Mouse (Mus musculus) spleen, postnatal 36 days (tissue): ENCODE results near the gene Rasl11a.
"Not testable (repeated sequence)": the region's sequence is repeated elsewhere in the genome, so short reads cannot be mapped to it uniquely, and the experiment has no call there.

Experiments used
- DNase-seq, 2 experiments: peaks; one replicate each; pipeline ENCODE4 v3.0.0; 2022; ENCODE audit warnings: low spot score in 2 of 2, mixed read lengths in 1 of 2

Rasl11a gene

DNA sequence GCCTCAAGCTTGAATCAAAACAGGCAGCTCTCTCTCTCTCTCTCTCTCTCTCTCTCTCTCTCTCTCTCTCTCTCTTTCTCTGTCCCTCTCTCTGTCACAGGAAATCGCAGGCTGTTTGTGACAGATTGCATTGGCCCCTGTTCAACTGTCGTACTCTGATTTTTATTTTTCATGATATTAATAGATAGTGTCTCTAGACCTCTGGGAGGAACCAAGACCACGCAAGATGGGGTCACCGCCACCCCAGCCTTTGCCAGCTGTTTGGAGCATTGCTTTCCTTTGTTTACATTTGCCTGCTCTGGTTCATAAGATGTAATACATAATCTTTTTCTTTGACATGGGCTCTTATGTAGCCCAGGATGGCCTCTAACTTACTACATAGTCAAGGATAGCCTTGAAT, 2.9 kb upstream of the Rasl11a start:
- no peak for DNase-seq

- DNase-seq, result no peak
These were observed 450 bp upstream of the Rasl11a start for GRCm38 (mm10) chr5:146844301-146844941.

DNA sequence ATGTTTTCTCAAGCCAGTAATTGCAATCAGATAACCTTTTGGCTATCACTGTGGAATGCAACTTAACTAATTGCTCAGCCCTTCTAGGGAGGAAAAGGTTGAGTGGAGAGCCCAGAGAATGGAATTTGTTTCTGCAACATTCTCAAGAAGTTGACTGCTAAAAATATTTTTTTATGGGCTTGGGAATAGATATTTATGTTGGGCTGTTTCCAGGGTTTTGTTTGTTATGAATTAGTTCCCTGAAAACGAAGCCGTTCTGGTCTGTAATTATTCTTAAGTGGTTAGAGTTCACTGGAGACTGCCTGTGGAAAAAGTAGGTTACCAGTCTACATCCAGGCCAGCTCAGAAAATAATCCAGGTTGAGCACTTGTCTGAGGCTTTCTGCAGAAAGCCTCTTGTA, 1.6 kb downstream of the Rasl11a start:
- no peak for DNase-seq

GRCm38 (mm10) chr5:146848936-146849582, 4.2 kb downstream of the Rasl11a start:
- no peak for DNase-seq

GRCm38 (mm10) chr5:146856106-146856505, 11.2 kb downstream of the Rasl11a start:
- no peak for DNase-seq

DNA sequence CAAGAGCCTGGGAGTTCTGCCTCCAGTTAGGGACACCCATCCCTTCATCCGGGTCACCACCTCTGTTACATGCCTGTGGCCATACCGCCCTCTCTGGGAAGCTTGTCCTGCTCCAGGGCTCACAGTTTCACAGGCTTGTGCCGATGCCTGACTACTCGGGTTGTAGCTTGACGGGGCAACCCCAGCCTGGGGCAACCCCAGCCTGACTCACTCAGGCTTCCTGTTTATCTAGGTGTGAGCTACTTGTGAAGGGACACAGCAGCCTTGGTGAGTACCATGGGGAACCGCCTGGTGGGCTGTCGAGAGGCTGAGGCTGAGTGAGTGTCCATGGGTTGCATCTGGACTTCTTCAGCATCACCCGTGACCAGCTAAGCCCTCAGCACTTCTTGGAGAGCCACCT, 12.7 kb downstream of the Rasl11a start:
- DNase-seq, result peak in 1 of 2 experiments; percentile 3

- DNase-seq, result no peak
These were observed 13.9 kb downstream of the Rasl11a start for GRCm38 (mm10) chr5:146858772-146859171.

- DNase-seq, result no peak
These were observed 14.4 kb downstream of the Rasl11a start for GRCm38 (mm10) chr5:146859246-146859645.

- no peak for DNase-seq
These were observed 15.5 kb downstream of the Rasl11a start for GRCm38 (mm10) chr5:146860222-146860998.

DNA sequence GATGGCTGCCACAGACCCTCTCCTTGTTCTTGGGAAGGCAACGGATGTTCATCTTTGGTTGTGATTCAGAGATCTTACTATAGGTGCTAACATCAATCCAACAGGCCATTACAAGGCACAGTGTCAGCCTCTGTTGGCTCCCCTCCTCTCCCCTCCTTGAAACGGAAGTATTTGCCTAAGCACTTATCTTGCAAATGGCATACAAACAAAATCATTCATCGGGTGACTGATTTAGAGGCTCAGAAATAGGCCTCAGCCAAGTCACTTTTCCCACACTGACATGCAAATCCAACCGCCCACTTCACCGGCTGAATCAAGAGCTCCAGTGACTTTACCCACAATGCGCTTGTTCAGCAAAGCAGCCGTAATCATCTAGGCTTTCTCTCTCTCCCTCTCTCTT, 16.7 kb downstream of the Rasl11a start:
- peak; percentile 44 to 46 for DNase-seq

DNA sequence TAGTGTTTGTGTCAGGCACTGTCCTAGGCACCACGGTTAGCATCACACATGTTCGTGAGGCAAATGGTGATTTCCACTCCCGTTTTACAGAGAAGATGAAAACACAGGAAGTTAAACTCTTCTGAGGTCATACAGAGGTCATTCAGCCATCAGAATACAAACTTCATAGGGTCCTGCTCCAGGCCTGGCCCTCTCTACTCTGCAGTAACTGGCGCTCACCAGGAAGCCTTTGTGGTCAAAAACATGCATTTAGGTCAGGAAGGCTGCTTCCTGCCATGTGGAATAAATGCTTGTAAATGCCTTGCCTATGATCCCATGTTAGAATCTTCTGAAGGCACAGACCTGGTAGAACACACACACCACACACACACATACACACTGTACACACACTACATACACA, 20.6 kb downstream of the Rasl11a start:
- DNase-seq, result no peak

GRCm38 (mm10) chr5:146866277-146866676, 21.4 kb downstream of the Rasl11a start:
- DNase-seq, result no peak

DNA sequence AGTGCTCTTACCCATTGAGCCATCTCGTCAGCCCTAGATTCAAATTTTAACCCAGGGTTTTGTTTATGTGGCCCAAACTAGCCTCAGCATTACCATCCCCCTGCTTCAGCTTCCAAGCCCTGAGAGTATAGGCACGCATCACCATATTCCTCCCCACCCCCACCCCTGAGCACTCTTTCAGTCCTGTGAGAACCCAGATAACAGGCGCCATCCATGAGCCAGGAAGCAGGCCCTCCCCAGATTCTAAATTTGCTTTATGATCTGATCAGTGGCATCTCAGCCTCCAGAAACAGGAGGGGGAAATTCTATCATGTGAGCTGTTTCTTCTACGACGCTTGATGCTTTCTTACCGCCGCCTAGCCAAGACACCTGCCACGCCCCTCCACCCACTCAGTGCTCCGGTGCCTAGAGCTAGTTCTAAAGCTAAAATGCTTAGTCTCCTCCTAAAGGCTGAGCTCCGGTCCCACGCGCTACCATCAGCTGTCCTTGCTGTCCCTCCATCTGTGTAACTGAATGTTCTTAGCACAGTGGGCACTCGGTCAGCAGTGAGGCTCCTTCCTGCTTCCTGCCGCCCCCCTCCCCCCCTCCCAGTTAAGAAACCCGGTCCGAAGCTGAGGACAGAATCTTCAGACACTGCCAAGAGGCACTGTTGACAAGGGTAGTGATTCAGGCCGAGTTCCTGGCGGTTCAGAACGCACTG, 22.5 kb downstream of the Rasl11a start:
- DNase-seq, result peak; percentile 49 to 58

GRCm38 (mm10) chr5:146867946-146868314, 23.1 kb downstream of the Rasl11a start:
- no peak for DNase-seq

GRCm38 (mm10) chr5:146872981-146873631, 28.2 kb downstream of the Rasl11a start:
- no peak for DNase-seq

DNA sequence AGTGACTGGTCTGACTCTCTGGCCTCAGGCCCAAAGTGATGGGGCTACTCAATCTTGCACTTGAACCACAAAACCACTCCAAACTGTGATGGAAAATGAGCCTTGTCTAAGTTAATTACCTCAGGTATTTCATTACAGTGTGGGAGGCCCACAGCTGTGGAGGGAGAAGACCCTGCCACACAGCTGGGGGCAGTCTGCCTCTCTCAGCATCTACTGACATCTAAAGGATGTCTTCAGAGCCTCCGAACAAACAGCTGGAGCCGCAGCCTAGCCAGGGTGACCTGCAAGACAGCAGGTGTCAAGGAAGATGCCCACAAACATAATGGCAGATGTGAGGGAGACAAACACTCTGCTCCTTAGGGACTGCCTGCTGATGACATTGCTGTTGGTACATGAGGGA, 31.2 kb downstream of the Rasl11a start:
- no peak for DNase-seq

DNA sequence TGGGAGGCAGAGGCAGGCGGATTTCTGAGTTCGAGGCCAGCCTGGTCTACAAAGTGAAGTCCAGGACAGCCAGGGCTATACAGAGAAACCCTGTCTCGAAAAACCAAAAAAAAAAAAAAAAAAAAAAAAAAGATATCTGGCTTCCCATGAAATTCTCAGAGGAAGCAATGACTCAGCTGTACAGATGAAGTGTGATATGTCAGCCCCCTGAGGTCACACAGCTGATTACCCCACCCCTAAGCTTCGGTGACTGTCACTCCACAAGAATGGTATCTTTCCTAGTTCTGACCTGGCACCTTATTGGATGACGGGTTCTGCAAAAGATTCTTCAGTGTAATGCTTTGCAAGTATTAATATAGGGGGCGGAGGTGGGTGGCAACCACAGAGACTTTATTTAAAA, 33.0 kb downstream of the Rasl11a start:
- not testable (repeated sequence) for DNase-seq

GRCm38 (mm10) chr5:146882261-146882660, 37.4 kb downstream of the Rasl11a start:
- no peak for DNase-seq

DNA sequence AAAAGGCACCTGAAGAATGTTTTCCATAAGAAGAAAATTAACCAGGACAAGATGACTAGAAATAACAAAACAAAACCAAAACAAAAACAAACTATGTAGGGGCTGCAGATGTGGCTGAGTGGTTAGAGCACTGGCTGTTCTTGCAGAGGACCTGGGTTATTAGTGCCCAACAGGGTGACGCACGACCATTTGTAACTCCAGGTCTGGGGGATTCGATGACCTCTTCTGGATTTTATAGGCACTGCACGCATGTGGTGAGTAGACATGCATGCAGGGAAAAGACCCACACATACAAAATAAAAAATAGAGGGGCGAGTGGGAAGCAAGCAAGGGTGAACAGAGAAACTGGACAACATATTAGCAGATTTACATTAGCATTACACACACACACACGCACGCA, 38.2 kb downstream of the Rasl11a start:
- no peak for DNase-seq

DNA sequence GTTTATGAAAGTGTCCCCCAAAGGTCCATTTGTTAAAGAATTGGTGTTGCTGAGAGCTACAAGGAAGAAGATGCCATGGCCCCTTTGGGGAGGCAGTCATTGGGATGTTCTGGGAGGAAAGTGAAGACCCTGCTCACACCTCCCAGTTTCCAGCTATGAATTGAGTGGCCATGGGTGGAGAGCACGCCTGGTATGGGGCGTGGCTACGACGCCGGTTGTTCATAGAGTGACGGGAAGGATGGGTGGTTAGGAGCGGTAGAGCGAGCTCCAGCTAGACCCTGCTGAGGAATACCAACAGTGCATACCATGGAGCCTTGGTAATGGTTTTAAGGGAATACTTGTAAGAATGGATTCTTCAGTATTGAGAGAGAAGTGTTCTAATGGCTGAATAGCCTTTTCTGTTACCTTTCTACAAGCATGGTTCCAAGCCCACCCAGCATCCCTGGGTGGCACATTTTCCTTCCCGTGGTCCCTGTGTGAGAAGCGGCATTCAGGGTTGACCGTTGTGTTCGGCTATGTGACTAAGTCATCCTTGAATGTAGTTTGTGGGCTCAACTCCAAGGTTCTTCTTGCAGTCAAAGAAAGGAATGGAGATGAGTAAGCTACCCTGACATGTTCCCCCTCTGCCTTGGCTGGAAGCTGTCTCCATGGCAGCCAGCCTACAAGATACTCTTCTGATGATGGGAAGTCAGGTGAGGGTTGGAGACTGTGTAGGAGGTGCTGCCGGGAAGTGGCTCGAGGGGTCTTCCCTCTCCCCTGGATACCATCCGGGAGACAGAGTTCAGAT, 38.8 kb downstream of the Rasl11a start:
- DNase-seq, result no peak

GRCm38 (mm10) chr5:146891127-146891526, 46.3 kb downstream of the Rasl11a start:
- DNase-seq, result no peak
